Mouse (Mus musculus) monocyte, adult 2 months (primary cell): ENCODE measurements around the gene Ly6f.

Source experiments
- DNase-seq, 2 experiments: peaks; one replicate each; pipeline ENCODE4 v3.0.0; 2022; ENCODE audit warnings: low spot score in 2 of 2, low read depth in 1 of 2

Ly6f gene

DNA sequence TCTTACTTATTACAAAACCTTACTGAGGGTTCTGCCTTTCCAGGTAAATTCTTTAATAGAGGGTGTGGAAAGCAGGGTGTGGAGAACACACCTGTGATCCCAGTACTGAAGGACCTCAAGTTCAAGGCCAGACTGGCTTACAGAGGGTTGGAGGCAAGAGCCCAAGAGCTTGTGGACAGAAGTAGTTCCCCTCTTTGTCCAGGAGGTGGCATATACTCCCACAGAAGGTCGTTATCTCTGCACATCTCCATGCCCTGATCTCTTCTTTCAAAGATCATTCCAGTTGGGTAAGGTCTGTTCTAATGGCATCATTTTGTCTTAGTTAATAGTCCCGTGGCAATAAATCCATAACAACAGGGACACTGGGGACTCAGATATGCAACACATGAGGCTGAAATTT is 49.0 kb downstream of the Ly6f start:
- DNase-seq, result no peak

DNA sequence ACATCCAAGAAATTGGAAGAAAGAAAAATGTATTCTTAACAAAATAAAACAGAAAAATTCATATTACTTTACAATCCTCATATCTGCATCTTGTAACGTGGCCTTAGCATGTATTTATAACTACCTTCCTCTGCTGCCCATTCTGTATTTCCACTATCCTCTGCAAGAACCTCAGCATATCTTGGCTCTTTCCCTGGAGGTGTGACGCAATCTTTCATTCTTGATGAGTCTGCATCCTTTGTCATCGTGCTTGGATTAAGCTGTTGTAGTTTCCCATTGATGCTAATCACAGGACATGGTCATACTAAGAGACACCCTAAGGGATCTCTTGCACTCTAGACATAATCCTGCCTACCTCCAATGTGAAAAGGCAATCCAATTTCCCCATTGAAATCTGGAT is 50.4 kb downstream of the Ly6f start:
- DNase-seq, result no peak

DNA sequence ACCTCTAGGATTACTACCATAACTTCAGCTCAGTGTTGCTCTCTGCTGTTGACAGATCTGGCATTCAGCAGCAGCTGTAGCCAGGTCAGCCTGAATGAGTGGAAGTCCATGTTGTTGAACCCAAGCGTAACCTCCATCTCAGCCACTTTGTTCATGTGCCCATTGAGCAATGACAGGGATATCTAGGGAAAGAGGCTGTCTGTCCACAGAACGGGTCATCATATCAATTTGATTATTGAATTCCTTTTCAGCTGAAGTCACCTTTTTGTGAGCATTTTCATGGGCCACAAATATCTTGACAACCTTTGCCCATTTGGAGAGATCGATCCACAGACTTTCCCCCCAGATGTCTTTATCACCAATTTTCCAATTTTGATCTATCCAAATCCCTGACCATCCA is 51.9 kb downstream of the Ly6f start:
- no peak for DNase-seq
